Mouse (Mus musculus): Measurements from ENCODE around the gene Zan. TPM values are rescaled to one million over a fixed set of nuclear protein-coding genes. Genes with fewer than 3 reads are reported as not detected.

The Zan gene
- polyA plus RNA-seq, 1 experiment from 2014 or later = 0.11 TPM

GRCm38 (mm10) chr5:137346983-137347382 lies 129.9 kb downstream of the Zan start:
- Histone ChIP-seq H3K4me1 (ENCODE audit: control insufficient read depth, low read depth, low read length) (peaks cover 4% of the 10 kb centered on the region), H3K4me3 (ENCODE audit: low read depth, low read length) (no peak overlapping the region), H3K27me3 (ENCODE audit: control insufficient read depth, insufficient read depth, low read depth, low read length) (peaks cover 47% of the 10 kb centered on the region), H3K9me3 (replicated peaks; ENCODE audit: control insufficient read depth, low read length) (no peaks in the 10 kb centered on the region), H3K9ac (ENCODE audit: low read depth, low read length) (no peak overlapping the region), H3K36me3 (ENCODE audit: control insufficient read depth, insufficient read depth) (no peaks in the 10 kb centered on the region), H3K4me2 (ENCODE audit: low read depth, low read length) (no peak overlapping the region), H3K27ac (ENCODE audit: low read length) (peak overlapping the region; percentile 71)
- no peak for ATAC-seq (ENCODE audit: low read depth)
- WGBS (ENCODE audit: insufficient replicate concordance) = 50% methylated on average over 4 of the region's 4 CpGs

GRCm38 (mm10) chr5:137346388-137346787 lies 130.5 kb downstream of the Zan start:
- WGBS (ENCODE audit: insufficient replicate concordance) = 64% methylated on average over 1 of the region's 1 CpGs
- ATAC-seq (ENCODE audit: low read depth) = no peak
- H3K9ac ChIP-seq (ENCODE audit: low read depth, low read length) = no peak overlapping the region
- no peaks in the 10 kb centered on the region for H3K36me3 ChIP-seq (ENCODE audit: control insufficient read depth, insufficient read depth)
- no peaks in the 10 kb centered on the region for H3K9me3 ChIP-seq (replicated peaks; ENCODE audit: control insufficient read depth, low read length)
- no peak overlapping the region for H3K4me3 ChIP-seq (ENCODE audit: low read depth, low read length)
- H3K27ac ChIP-seq (ENCODE audit: low read length) = peak overlapping the region; percentile 71
- H3K4me2 ChIP-seq (ENCODE audit: low read depth, low read length) = no peak overlapping the region
- H3K27me3 ChIP-seq (ENCODE audit: control insufficient read depth, insufficient read depth, low read depth, low read length) = peaks cover 41% of the 10 kb centered on the region
- peaks cover 4% of the 10 kb centered on the region for H3K4me1 ChIP-seq (ENCODE audit: control insufficient read depth, low read depth, low read length)

- Histone ChIP-seq H3K27me3 (ENCODE audit: control insufficient read depth, insufficient read depth, low read depth, low read length) (peaks cover 36% of the 10 kb centered on the region), H3K4me3 (ENCODE audit: low read depth, low read length) (no peak overlapping the region), H3K27ac (ENCODE audit: low read length) (peak overlapping the region; percentile 71), H3K9ac (ENCODE audit: low read depth, low read length) (no peak overlapping the region), H3K4me2 (ENCODE audit: low read depth, low read length) (no peak overlapping the region), H3K4me1 (ENCODE audit: control insufficient read depth, low read depth, low read length) (peaks cover 4% of the 10 kb centered on the region), H3K9me3 (replicated peaks; ENCODE audit: control insufficient read depth, low read length) (no peaks in the 10 kb centered on the region), H3K36me3 (ENCODE audit: control insufficient read depth, insufficient read depth) (no peaks in the 10 kb centered on the region)
- WGBS (ENCODE audit: insufficient replicate concordance) = 23% methylated on average over 9 of the region's 9 CpGs
- peak; percentile 61 for ATAC-seq (ENCODE audit: low read depth)
Observed at GRCm38 (mm10) chr5:137345821-137346220, 131.0 kb downstream of the Zan start.

GRCm38 (mm10) chr5:137343869-137344268 lies 133.0 kb downstream of the Zan start:
- Histone ChIP-seq H3K9ac (ENCODE audit: low read depth, low read length) (no peak overlapping the region), H3K27me3 (ENCODE audit: control insufficient read depth, insufficient read depth, low read depth, low read length) (peaks cover 16% of the 10 kb centered on the region)

GRCm38 (mm10) chr5:137343412-137343811 lies 133.5 kb downstream of the Zan start:
- ATAC-seq (ENCODE audit: low read depth) = no peak
- Histone ChIP-seq H3K4me1 (ENCODE audit: control insufficient read depth, low read depth, low read length) (peaks cover 10% of the 10 kb centered on the region), H3K36me3 (ENCODE audit: control insufficient read depth, insufficient read depth) (no peaks in the 10 kb centered on the region), H3K27ac (ENCODE audit: low read length) (no peak overlapping the region), H3K4me2 (ENCODE audit: low read depth, low read length) (no peak overlapping the region), H3K27me3 (ENCODE audit: control insufficient read depth, insufficient read depth, low read depth, low read length) (peaks cover 12% of the 10 kb centered on the region), H3K9me3 (replicated peaks; ENCODE audit: control insufficient read depth, low read length) (no peaks in the 10 kb centered on the region), H3K9ac (ENCODE audit: low read depth, low read length) (no peak overlapping the region), H3K4me3 (ENCODE audit: low read depth, low read length) (no peak overlapping the region)
- WGBS (ENCODE audit: insufficient replicate concordance) = 74% methylated on average over 5 of the region's 5 CpGs

More at GRCm38 (mm10) chr5:137343869-137344268, 133.0 kb downstream of the Zan start:
- Histone ChIP-seq H3K4me3 (ENCODE audit: low read depth, low read length) (no peak overlapping the region), H3K27ac (ENCODE audit: low read length) (no peak overlapping the region), H3K4me2 (ENCODE audit: low read depth, low read length) (no peak overlapping the region), H3K9me3 (replicated peaks; ENCODE audit: control insufficient read depth, low read length) (no peaks in the 10 kb centered on the region), H3K36me3 (ENCODE audit: control insufficient read depth, insufficient read depth) (no peaks in the 10 kb centered on the region), H3K4me1 (ENCODE audit: control insufficient read depth, low read depth, low read length) (peaks cover 10% of the 10 kb centered on the region)
- ATAC-seq (ENCODE audit: low read depth) = no peak

GRCm38 (mm10) chr5:137342407-137343012 lies 134.4 kb downstream of the Zan start:
- Histone ChIP-seq H3K9ac (ENCODE audit: low read depth, low read length) (no peak overlapping the region), H3K27ac (ENCODE audit: low read length) (no peak overlapping the region), H3K36me3 (ENCODE audit: control insufficient read depth, insufficient read depth) (no peaks in the 10 kb centered on the region), H3K4me3 (ENCODE audit: low read depth, low read length) (no peak overlapping the region), H3K27me3 (ENCODE audit: control insufficient read depth, insufficient read depth, low read depth, low read length) (peaks cover 3% of the 10 kb centered on the region; the same call in 1 of the 2 replicates), H3K4me1 (ENCODE audit: control insufficient read depth, low read depth, low read length) (peaks cover 11% of the 10 kb centered on the region), H3K4me2 (ENCODE audit: low read depth, low read length) (no peak overlapping the region), H3K9me3 (replicated peaks; ENCODE audit: control insufficient read depth, low read length) (no peaks in the 10 kb centered on the region)
- no peak for ATAC-seq (ENCODE audit: low read depth)
- WGBS (ENCODE audit: insufficient replicate concordance) = 60% methylated on average over 7 of the region's 7 CpGs

GRCm38 (mm10) chr5:137340222-137340621 lies 136.6 kb downstream of the Zan start:
- Histone ChIP-seq H3K9me3 (replicated peaks; ENCODE audit: control insufficient read depth, low read length) (no peaks in the 10 kb centered on the region), H3K4me3 (ENCODE audit: low read depth, low read length) (no peak overlapping the region), H3K36me3 (ENCODE audit: control insufficient read depth, insufficient read depth) (no peaks in the 10 kb centered on the region), H3K9ac (ENCODE audit: low read depth, low read length) (no peak overlapping the region), H3K4me2 (ENCODE audit: low read depth, low read length) (no peak overlapping the region), H3K27ac (ENCODE audit: low read length) (no peak overlapping the region), H3K27me3 (ENCODE audit: control insufficient read depth, insufficient read depth, low read depth, low read length) (no peaks in the 10 kb centered on the region), H3K4me1 (ENCODE audit: control insufficient read depth, low read depth, low read length) (peaks cover 10% of the 10 kb centered on the region)
- WGBS (ENCODE audit: insufficient replicate concordance) = 51% methylated on average over 6 of the region's 6 CpGs
- no peak for ATAC-seq (ENCODE audit: low read depth)

GRCm38 (mm10) chr5:137339290-137339979 lies 137.4 kb downstream of the Zan start:
- H3K27ac ChIP-seq (ENCODE audit: low read length) = no peak overlapping the region
- peak overlapping the region; percentile 74; the same call in 1 of the 2 replicates for H3K4me2 ChIP-seq (ENCODE audit: low read depth, low read length)
- 19% methylated on average over 20 of the region's 22 CpGs for WGBS (ENCODE audit: insufficient replicate concordance)
- H3K4me1 ChIP-seq (ENCODE audit: control insufficient read depth, low read depth, low read length) = peaks cover 9% of the 10 kb centered on the region
- ATAC-seq (ENCODE audit: low read depth) = peak; percentile 28
- no peak overlapping the region; the same call in 1 of the 2 replicates for H3K4me3 ChIP-seq (ENCODE audit: low read depth, low read length)
- H3K9ac ChIP-seq (ENCODE audit: low read depth, low read length) = 0 out of 2 replicates have a peak overlapping the region, but pooled peaks have one; percentile 3
- H3K27me3 ChIP-seq (ENCODE audit: control insufficient read depth, insufficient read depth, low read depth, low read length) = no peaks in the 10 kb centered on the region
- no peaks in the 10 kb centered on the region for H3K36me3 ChIP-seq (ENCODE audit: control insufficient read depth, insufficient read depth)
- no peaks in the 10 kb centered on the region for H3K9me3 ChIP-seq (replicated peaks; ENCODE audit: control insufficient read depth, low read length)

GRCm38 (mm10) chr5:137338663-137339289 lies 138.1 kb downstream of the Zan start:
- 2% methylated on average over 11 of the region's 11 CpGs for WGBS (ENCODE audit: insufficient replicate concordance)
- peak; percentile 33 for ATAC-seq (ENCODE audit: low read depth)
- Histone ChIP-seq H3K27ac (ENCODE audit: low read length) (peak overlapping the region; percentile 43; the same call in 1 of the 2 replicates), H3K4me1 (ENCODE audit: control insufficient read depth, low read depth, low read length) (peaks cover 15% of the 10 kb centered on the region), H3K4me3 (ENCODE audit: low read depth, low read length) (peak overlapping the region; percentile 55), H3K9ac (ENCODE audit: low read depth, low read length) (peak overlapping the region; percentile 53; the same call in 1 of the 2 replicates), H3K9me3 (replicated peaks; ENCODE audit: control insufficient read depth, low read length) (no peaks in the 10 kb centered on the region), H3K4me2 (ENCODE audit: low read depth, low read length) (peak overlapping the region; percentile 74), H3K27me3 (ENCODE audit: control insufficient read depth, insufficient read depth, low read depth, low read length) (no peaks in the 10 kb centered on the region), H3K36me3 (ENCODE audit: control insufficient read depth, insufficient read depth) (no peaks in the 10 kb centered on the region)
